Mouse (Mus musculus) stomach, embryonic 15.5 days (tissue): Measurements from ENCODE around the gene Slc20a1. TPM values are rescaled to one million over a fixed set of nuclear protein-coding genes. Genes with fewer than 3 reads are reported as not detected.
A peak's percentile ranks its signal among the peaks of the same experiment; 100 is the strongest.

ENCODE experiments used
- ATAC-seq: fragments of 200-750 bp; cut with Nextera tagmentation; 2 replicates; pipeline ENCODE4 v1.8.0; 2017; ENCODE audit warnings: low read depth, moderate number of reproducible peaks, moderate TSS enrichment; ENCODE audit not compliant: insufficient read depth, low FRiP score
- H3K27ac ChIP-seq: fragments of 300-500 bp; sonication (generic); 2 replicates; pipeline ENCODE4 v1.5.1; 2015; ENCODE audit warnings: mild to moderate bottlenecking, inconsistent platforms
- H3K27me3 ChIP-seq: fragments of 300-500 bp; sonication (generic); replicated peaks from 2 replicates; pipeline ENCODE4 v1.6.1; 2015; ENCODE audit warnings: inconsistent platforms
- H3K36me3 ChIP-seq: fragments of 300-500 bp; sonication (generic); 2 replicates; pipeline ENCODE4 v1.6.1; 2015; ENCODE audit warnings: inconsistent platforms
- H3K4me1 ChIP-seq: fragments of 300-500 bp; sonication (generic); 2 replicates; pipeline ENCODE4 v1.6.1; 2015; ENCODE audit warnings: inconsistent platforms
- H3K4me2 ChIP-seq: fragments of 300-500 bp; sonication (generic); 2 replicates; pipeline ENCODE4 v1.6.1; 2015; ENCODE audit warnings: mild to moderate bottlenecking, inconsistent platforms
- H3K4me3 ChIP-seq: fragments of 300-500 bp; sonication (generic); replicated peaks from 2 replicates; pipeline ENCODE4 v1.5.1; 2015; ENCODE audit warnings: inconsistent platforms
- H3K9ac ChIP-seq: fragments of 300-500 bp; sonication (generic); 2 replicates; pipeline ENCODE4 v1.6.1; 2015; ENCODE audit warnings: inconsistent platforms
- H3K9me3 ChIP-seq: fragments of 300-500 bp; sonication (generic); 2 replicates; pipeline ENCODE4 v1.6.1; 2016; ENCODE audit warnings: inconsistent platforms
- WGBS: fragments of 180-500 bp; shearing (Covaris S2); methylation state at CpG from one replicate; pipeline ENCODE4 v1.1.7; 2015; 5-methylcytosine and 5-hydroxymethylcytosine counted together
- polyA plus RNA-seq: library from polyadenylated mRNA; unstranded; fragments of >200 nt; fragmentation: Nextera tagmentation; extraction: Ambion mirVana; gene quantifications from 2 replicates; pipeline ENCODE4 v1.2.1, GENCODE M21; 2015

Gene Slc20a1
- 26.8 and 29.4 TPM in 2 replicates for polyA plus RNA-seq

- H3K27me3 ChIP-seq: no peaks in the 10 kb centered on the region
- H3K27ac ChIP-seq: peak within 1 kb of the TSS; percentile 84
- peaks cover 5% of the 10 kb centered on the region; the same call in 1 of the 2 replicates for H3K4me1 ChIP-seq
- under 1% methylated on average over 92 of the region's 96 CpGs for WGBS
- H3K36me3 ChIP-seq: no peaks in the 10 kb centered on the region
- no peaks in the 10 kb centered on the region for H3K9me3 ChIP-seq
- H3K4me2 ChIP-seq: peak within 1 kb of the TSS; percentile 95
- peak within 1 kb of the TSS; percentile 94 for H3K4me3 ChIP-seq
- peak within 1 kb of the TSS; percentile 92 for H3K9ac ChIP-seq
- peak; percentile 99 for ATAC-seq
Observed at GRCm38 (mm10) chr2:129198436-129199327, at the start of gene Slc20a1. TSS of gene Slc20a1 (plus strand) at chr2:129198764.

- Histone ChIP-seq H3K4me3 (no peak overlapping the region), H3K27ac (no peak overlapping the region), H3K9me3 (no peaks in the 10 kb centered on the region), H3K36me3 (no peaks in the 10 kb centered on the region), H3K9ac (no peak overlapping the region), H3K27me3 (no peaks in the 10 kb centered on the region), H3K4me1 (no peaks in the 10 kb centered on the region), H3K4me2 (no peak overlapping the region)
- WGBS: 55% methylated on average over 2 of the region's 2 CpGs
- ATAC-seq: no peak
Observed at GRCm38 (mm10) chr2:129148836-129149235, 49.7 kb upstream of the Slc20a1 start.

GRCm38 (mm10) chr2:129150386-129150785 is 48.2 kb upstream of the Slc20a1 start:
- Histone ChIP-seq H3K4me1 (no peaks in the 10 kb centered on the region), H3K27ac (no peak overlapping the region), H3K36me3 (no peaks in the 10 kb centered on the region), H3K27me3 (no peaks in the 10 kb centered on the region), H3K4me3 (no peak overlapping the region), H3K4me2 (no peak overlapping the region), H3K9ac (no peak overlapping the region), H3K9me3 (no peaks in the 10 kb centered on the region)
- ATAC-seq: no peak
- 78% methylated on average over 5 of the region's 5 CpGs for WGBS

GRCm38 (mm10) chr2:129151111-129151510 is 47.5 kb upstream of the Slc20a1 start:
- Histone ChIP-seq H3K27ac (no peak overlapping the region), H3K36me3 (no peaks in the 10 kb centered on the region), H3K4me3 (no peak overlapping the region), H3K9me3 (no peaks in the 10 kb centered on the region), H3K27me3 (no peaks in the 10 kb centered on the region), H3K4me2 (no peak overlapping the region), H3K4me1 (no peaks in the 10 kb centered on the region), H3K9ac (no peak overlapping the region)
- WGBS: 62% methylated on average over 9 of the region's 9 CpGs
- ATAC-seq: no peak

GRCm38 (mm10) chr2:129152751-129153150 is 45.8 kb upstream of the Slc20a1 start:
- no peak for ATAC-seq
- Histone ChIP-seq H3K4me1 (no peaks in the 10 kb centered on the region), H3K27ac (no peak overlapping the region), H3K36me3 (no peaks in the 10 kb centered on the region), H3K4me3 (no peak overlapping the region), H3K9me3 (no peaks in the 10 kb centered on the region), H3K27me3 (no peaks in the 10 kb centered on the region), H3K4me2 (no peak overlapping the region), H3K9ac (no peak overlapping the region)
- 74% methylated on average over 1 of the region's 1 CpGs for WGBS

- Histone ChIP-seq H3K9ac (no peak overlapping the region), H3K27me3 (no peaks in the 10 kb centered on the region)
- 73% methylated on average over 5 of the region's 5 CpGs for WGBS
Observed at GRCm38 (mm10) chr2:129164815-129165214, 33.7 kb upstream of the Slc20a1 start.

GRCm38 (mm10) chr2:129166466-129167463 is 31.8 kb upstream of the Slc20a1 start:
- H3K9me3 ChIP-seq: no peaks in the 10 kb centered on the region
- H3K4me1 ChIP-seq: no peaks in the 10 kb centered on the region
- no peaks in the 10 kb centered on the region for H3K27me3 ChIP-seq
- no peak overlapping the region for H3K9ac ChIP-seq
- H3K4me2 ChIP-seq: no peak overlapping the region
- ATAC-seq: no peak
- no peaks in the 10 kb centered on the region for H3K36me3 ChIP-seq
- WGBS: 64% methylated on average over 10 of the region's 10 CpGs
- no peak overlapping the region for H3K4me3 ChIP-seq
- 0 out of 2 replicates have a peak overlapping the region, but pooled peaks have one; percentile 22 for H3K27ac ChIP-seq

More at GRCm38 (mm10) chr2:129164815-129165214, 33.7 kb upstream of the Slc20a1 start:
- Histone ChIP-seq H3K9me3 (no peaks in the 10 kb centered on the region), H3K4me1 (no peaks in the 10 kb centered on the region), H3K4me2 (no peak overlapping the region), H3K27ac (no peak overlapping the region), H3K4me3 (no peak overlapping the region), H3K36me3 (no peaks in the 10 kb centered on the region)
- ATAC-seq: no peak

GRCm38 (mm10) chr2:129173386-129173785 is 25.2 kb upstream of the Slc20a1 start:
- Histone ChIP-seq H3K4me3 (no peak overlapping the region), H3K36me3 (no peaks in the 10 kb centered on the region), H3K27ac (no peak overlapping the region), H3K9ac (no peak overlapping the region), H3K4me2 (no peak overlapping the region), H3K4me1 (no peaks in the 10 kb centered on the region), H3K27me3 (no peaks in the 10 kb centered on the region), H3K9me3 (no peaks in the 10 kb centered on the region)
- no peak for ATAC-seq
- WGBS: 44% methylated on average over 10 of the region's 10 CpGs

- H3K4me3 ChIP-seq: no peak overlapping the region
- no peak for ATAC-seq
Observed at GRCm38 (mm10) chr2:129174474-129174873, 24.1 kb upstream of the Slc20a1 start.

GRCm38 (mm10) chr2:129175636-129176035 is 22.9 kb upstream of the Slc20a1 start:
- Histone ChIP-seq H3K9ac (no peak overlapping the region), H3K27ac (no peak overlapping the region), H3K4me1 (no peaks in the 10 kb centered on the region), H3K27me3 (no peaks in the 10 kb centered on the region), H3K4me2 (no peak overlapping the region), H3K4me3 (no peak overlapping the region), H3K9me3 (no peaks in the 10 kb centered on the region), H3K36me3 (no peaks in the 10 kb centered on the region)
- 59% methylated on average over 2 of the region's 2 CpGs for WGBS
- no peak for ATAC-seq

More at GRCm38 (mm10) chr2:129174474-129174873, 24.1 kb upstream of the Slc20a1 start:
- H3K4me1 ChIP-seq: no peaks in the 10 kb centered on the region
- H3K27ac ChIP-seq: no peak overlapping the region
- H3K9ac ChIP-seq: no peak overlapping the region
- WGBS: 38% methylated on average over 7 of the region's 7 CpGs
- no peaks in the 10 kb centered on the region for H3K36me3 ChIP-seq
- no peaks in the 10 kb centered on the region for H3K27me3 ChIP-seq
- H3K9me3 ChIP-seq: no peaks in the 10 kb centered on the region
- H3K4me2 ChIP-seq: no peak overlapping the region

GRCm38 (mm10) chr2:129176676-129177420 is 21.7 kb upstream of the Slc20a1 start:
- Histone ChIP-seq H3K4me2 (no peak overlapping the region), H3K9me3 (no peaks in the 10 kb centered on the region), H3K27me3 (no peaks in the 10 kb centered on the region), H3K4me1 (no peaks in the 10 kb centered on the region), H3K9ac (no peak overlapping the region), H3K4me3 (no peak overlapping the region), H3K27ac (no peak overlapping the region), H3K36me3 (no peaks in the 10 kb centered on the region)
- WGBS: 71% methylated on average over 12 of the region's 12 CpGs
- ATAC-seq: no peak
